Mouse (Mus musculus): ENCODE results near the gene Nol4l.

Gene Nol4l

DNA sequence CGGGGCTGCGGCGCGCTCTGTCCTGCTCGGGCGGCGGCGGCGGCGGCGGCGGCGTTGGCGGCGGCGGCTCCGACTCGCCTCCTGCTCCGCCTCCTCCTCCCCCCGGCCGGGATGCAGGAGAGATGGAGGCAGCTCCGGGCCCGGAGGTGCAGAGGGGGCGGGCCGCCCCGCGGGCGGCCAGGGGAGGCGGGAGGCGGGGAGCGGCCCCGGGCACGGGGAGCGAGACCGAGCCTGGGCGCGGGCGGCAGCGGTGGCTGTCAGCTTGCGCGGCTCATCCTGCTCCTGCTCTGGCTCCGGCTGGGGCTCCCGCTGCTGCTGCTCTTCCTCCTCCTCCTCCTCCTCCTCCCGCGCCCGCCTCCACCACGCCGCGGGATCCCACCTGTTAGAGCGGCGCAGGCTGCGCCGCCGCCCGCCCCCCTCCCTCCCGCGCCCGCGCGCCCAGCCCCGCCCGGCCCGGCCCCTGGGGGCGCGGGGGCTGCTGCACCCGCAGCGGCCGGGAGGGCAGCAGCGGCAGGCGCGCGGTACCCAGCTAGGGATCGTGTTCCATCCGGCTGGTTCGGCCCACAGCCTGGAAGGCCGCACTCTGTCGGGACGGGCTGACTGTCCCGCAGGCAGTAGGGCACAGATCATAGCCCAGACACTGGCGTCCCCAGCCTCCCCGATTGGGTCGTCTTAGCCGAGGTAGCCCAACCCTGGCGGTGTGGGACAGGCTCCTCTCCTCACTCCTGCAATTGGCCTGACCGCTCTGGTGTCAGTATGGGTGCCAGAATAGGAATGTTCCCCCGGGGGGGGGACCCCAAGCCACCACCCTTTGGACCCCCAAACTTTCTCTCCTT, at the start of gene Nol4l:
Gene Nol4l (minus strand): TSS at position 41 of the 836 bp plus-strand sequence.
- DNase-seq (ENCODE audit: low spot score in 2 of 2): peak in 1 of 2 experiments; percentile 40

DNA sequence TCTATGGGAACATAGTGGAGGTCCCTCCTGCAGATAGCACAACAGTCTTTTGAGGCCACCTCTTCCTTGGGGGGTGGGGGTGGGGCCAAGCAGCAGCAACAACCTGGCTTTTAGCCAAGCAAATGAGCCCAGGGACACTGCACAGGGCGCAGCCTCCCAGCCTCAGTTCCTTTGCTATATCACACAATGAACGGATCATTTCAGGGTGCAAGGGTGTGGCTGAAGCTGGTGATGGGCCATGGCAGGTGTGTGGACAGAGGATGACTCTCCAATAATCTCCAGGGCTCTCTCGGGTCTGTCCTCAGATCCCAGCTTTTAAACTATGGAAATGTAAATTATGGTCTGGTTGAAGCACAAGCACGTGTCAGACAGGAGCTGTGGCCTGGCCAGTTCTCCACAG, 47.4 kb upstream of the Nol4l start:
- DNase-seq (ENCODE audit: low spot score in 2 of 2): no peak

DNA sequence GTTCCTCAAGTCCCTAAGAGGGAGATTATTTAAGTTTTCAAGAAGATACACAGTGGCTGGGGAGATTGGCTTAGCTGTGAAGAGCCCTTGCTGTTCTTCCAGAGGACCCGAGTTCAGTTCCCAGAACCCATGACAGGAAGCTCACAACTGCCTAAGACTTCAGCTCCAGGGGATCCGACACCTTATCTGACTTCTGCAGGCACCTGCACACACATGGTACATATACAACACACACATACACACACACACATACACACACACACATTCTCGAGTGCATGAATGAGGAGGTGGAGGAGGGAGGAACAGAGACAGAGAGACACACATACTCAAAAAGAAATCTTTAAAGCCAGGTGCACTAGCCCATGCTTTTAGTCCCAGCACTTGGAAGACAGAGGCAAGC, 46.4 kb upstream of the Nol4l start:
- no peak for DNase-seq (ENCODE audit: low spot score in 2 of 2)

DNA sequence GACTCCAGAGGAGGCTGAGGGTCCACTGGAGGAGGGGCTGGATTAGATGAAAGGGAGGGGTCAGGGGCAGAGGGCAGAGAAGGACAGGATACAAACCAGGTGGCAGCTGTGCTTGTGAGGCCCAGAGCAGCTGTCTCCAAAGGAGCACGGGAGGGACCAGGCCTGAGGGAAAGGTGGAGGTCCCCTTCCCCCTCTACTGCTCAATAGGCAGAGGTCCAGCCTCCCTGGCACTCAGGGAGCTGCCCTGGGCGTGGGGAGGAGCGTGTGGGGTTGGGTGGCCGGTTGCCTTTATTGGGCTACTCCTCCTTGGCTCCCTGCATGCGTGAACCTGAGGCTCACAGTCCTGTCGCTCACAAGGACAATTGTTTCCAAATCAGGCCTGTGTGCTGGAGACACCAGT, 45.8 kb upstream of the Nol4l start:
- no peak for DNase-seq (ENCODE audit: low spot score in 2 of 2)

DNA sequence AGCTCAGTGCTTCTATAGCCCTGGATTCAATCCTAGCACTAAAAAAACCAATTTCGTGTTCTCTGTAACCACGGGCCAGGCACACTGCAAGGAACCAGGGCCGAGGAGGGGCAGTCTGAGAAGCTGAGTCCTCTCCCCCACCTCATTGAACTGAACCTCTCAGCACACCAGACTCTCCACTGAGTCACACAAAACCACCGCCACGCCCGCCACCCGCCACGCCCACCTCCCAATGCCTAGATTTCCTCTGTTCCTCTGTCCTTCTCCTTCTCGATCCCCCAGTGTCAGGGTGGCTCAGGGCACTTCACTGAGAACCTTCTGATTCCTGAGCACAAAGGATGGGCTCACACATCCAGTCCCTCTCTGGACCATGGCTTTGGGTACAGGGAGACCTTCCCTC, 43.3 kb upstream of the Nol4l start:
- DNase-seq (ENCODE audit: low spot score in 2 of 2): no peak

DNA sequence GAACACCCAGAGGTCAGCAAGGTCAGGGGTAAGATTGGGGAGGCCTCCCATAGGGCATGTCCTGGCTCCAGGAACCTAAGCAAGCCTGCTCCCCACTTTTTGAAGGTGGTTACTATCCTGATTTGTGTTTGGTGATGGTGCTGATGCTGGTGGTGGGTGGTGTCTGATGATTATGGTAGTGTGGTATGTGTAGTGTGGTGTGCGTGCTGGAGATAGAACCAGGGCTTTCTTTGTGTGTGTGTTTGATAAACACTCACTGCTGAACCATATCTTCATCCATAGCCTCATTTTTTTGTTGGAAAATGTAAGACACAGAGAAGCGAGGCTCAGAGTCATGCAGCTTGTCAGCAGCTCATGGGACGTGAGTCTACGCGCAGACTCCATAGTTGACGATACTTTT, 38.8 kb upstream of the Nol4l start:
- no peak for DNase-seq (ENCODE audit: low spot score in 2 of 2)

DNA sequence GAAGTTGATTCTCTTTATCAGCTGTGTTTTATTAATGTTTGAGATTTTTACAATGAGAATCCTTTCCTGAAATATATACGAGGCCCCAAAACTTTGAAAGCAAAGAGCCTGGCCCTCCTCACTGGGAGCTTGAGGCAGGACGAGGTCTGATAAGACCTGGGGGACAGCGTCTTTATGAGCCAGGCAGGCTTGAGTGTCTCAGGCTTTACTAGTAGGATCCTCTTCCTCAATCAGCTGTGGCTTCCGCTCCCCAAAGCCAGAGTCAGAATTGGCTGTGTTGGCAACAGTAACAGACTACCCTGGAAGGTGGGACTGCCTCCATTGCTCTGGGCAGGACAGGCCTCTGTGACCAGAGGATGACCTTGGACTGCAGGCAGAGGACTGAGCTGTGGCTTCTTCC, 38.2 kb upstream of the Nol4l start:
- DNase-seq (ENCODE audit: low spot score in 2 of 2): no peak

DNA sequence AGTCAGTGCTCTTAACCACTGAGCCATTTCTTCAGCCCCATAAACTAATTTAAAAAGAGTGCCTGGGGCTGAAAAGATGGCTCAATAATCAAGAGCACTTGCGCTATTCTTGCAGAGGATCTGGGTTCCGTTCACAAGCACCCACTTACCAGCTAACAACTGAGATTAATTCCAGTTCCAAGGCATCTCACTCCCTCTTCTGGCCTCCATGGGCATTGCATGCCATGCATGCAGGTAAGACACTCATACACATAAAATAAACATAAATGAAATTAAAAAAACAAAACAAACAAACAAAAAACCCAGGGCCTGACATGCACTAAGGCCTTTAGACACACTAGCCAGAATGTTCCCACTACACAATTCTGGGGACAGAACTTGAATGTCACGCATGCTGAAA, 34.6 kb upstream of the Nol4l start:
- DNase-seq (ENCODE audit: low spot score in 2 of 2): no peak

DNA sequence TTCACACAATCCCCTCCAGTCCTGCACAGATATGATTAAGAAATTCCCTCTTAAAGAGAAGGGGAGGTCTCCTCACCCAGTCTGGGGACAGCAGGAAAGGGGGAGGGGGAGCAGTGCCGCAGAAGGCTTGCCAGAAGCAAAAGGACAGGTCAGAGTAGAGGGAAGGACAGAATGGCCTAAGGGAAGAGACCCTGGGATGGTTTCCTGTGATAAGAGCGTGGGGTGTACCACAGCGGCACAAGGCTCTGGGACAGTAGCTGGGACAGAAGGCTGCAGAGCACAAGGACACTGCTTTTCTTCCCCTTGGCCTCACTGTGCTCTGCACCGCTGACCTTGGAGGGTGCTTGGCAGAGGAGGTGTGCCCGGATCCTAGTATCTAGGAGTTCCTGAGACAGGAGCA, 31.8 kb upstream of the Nol4l start:
- no peak for DNase-seq (ENCODE audit: low spot score in 2 of 2)

DNA sequence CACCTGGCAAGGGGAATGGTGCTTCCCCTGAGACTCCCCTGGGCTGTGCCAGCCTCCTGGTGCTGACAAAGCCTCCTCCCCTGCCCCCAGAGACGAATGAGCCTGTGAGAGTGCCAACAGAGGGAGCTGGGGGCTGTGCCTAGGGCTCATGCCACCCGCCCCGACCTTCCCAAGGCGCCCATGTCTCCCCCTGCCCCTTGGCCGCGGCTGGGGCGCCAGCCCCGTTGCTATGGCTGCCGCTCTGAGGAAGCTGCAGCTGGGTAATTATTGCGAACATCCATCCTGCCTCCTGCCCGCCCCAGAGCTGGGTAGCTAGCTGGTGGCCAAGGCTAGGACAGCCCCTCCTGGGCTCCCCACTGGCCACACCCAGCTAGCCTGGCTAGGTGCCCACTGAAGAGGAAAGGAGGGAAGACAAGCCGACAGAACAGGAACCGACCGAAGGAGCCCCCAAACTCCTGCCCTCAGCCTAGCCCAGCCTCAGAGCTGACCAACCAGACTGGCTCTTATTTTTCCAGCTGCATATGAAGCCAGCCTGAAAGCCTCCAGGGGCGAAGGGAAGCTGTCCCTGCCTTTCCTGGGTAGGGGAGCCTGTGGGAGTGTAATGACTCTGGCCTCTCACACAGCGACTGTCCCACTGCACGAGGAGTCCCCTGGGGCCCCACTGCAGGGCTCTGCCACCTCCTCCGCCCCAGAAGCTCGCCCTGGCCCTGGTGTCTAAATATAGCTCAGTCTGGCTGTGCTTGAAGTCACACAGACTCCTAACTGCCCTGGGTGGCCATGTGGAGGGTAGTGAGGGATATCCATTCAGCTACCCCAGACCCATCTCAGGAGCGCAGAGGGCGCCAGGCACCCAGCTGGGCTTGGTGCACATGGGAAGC, 31.1 kb upstream of the Nol4l start:
- peak; percentile 54 to 69 for DNase-seq (ENCODE audit: low spot score in 2 of 2)

DNA sequence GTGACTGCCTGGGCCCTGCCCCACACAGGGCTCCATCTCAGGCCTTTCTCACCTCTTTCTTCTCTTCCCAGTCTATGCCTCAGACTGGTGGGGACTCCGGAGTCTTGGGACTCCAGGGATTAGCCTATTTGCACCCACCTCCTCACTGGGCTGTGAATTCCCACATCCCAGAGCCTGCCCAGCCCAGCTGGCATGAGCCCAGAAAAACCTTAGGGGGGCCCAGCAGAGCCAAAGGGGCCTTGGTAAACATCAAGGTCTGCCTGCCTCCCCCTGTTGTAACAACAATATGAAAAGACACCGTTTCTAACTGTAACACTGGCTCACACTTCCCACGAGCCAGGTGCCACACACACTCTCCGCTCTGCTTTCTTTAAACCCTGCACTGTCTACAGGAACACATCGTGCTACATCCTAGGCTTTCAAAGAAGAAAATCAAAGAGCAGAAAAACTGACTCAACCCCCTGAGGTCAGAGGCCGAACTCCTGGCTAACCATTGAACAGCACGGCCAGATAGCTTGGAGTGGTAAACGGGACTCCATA, 29.9 kb upstream of the Nol4l start:
- DNase-seq (ENCODE audit: low spot score in 2 of 2): no peak

DNA sequence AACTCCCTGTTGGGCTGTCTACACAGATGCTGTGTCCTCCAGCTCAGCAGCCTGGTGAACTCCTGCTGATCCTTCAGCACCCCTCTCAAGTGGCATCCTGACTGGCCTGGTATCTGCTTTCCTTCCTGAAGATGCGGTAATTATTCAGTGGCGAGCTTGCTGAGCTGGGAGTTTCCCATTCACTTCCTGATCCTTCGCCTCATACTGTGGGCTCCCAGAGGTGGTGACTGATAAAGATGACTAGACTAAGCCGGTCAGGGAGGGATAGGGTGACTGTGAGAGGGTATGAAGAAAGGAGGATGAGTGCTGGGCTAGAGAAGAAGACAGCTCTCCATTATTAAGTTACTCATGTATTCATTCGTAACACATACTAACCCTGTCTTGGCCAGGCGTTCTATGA, 28.7 kb upstream of the Nol4l start:
- DNase-seq (ENCODE audit: low spot score in 2 of 2): no peak

DNA sequence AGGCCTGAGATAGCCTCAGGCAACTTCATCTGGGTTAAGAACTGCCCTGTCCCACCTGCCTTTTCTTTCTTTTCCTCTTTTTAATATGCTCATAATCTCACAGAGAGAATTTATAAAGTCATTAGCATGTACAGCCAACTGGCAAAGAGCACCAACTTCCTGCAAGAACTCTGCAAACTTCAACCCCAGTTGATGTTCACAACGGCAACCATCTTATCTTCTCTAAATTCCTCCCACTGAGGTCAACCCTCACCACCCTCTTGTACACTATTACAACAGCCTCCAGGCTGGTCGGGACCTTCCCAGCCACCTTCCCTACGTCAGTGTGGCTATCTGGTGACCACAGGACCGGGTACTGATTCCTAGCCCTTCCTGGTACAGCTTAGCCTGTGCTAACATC, 27.5 kb upstream of the Nol4l start:
- DNase-seq (ENCODE audit: low spot score in 2 of 2): no peak

DNA sequence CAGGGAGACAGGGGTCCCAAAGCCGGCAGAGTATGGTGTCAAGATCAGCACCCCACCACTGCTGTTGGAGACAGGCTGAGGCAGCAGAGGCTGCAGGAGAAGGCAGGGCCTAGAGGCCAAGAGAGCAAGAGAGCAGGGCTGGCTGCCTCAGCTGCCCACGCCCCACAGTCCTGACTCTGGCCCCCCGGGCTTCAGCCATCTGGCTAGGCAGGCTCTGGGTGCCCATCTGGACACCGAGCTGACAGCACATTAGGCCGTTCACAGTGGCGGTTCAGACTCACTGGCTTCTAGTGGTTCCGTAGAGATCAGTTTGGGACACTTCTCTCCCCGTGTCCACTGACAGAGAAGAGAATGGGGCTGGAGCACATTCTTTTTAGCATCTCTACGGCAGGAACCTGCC, 26.4 kb upstream of the Nol4l start:
- no peak for DNase-seq (ENCODE audit: low spot score in 2 of 2)

DNA sequence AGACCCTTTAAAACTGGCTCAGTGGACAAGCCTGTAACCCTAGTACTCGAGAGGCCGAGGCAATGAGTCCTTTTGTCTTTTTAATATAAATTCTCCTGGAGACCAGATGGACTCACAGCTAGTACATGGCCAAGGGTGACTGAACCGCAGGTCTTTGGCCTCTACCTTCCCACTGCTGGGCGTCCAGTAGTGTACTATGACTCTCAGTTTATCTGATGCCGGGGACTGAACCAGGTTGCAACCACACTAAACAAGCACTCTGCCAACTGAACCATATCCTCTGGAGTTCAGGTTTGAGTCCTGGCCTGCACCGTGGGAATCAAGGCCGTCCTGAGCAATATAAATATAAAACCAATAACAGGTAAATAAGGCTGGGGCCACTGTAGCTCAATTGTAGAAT, 24.8 kb upstream of the Nol4l start:
- DNase-seq (ENCODE audit: low spot score in 2 of 2): no peak

DNA sequence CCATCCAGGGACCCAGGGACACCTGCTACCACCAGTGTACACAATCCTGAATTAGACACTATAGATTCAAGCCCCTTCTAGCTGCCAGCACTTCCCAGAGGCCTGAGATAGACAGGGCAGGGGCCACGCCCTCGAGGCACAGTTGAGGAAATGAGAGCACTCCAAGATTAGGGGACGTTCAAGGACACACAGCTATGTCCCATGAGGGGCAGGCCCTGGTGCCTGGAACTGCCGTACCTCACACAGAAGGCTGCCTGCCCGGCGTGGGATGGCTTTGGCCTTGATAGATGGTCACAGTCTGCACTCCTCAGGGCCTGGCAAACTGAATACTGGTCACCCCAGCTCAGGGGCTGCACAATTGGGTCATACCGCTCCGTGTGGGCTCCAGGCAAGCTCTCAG, 19.7 kb upstream of the Nol4l start:
- no peak for DNase-seq (ENCODE audit: low spot score in 2 of 2)

DNA sequence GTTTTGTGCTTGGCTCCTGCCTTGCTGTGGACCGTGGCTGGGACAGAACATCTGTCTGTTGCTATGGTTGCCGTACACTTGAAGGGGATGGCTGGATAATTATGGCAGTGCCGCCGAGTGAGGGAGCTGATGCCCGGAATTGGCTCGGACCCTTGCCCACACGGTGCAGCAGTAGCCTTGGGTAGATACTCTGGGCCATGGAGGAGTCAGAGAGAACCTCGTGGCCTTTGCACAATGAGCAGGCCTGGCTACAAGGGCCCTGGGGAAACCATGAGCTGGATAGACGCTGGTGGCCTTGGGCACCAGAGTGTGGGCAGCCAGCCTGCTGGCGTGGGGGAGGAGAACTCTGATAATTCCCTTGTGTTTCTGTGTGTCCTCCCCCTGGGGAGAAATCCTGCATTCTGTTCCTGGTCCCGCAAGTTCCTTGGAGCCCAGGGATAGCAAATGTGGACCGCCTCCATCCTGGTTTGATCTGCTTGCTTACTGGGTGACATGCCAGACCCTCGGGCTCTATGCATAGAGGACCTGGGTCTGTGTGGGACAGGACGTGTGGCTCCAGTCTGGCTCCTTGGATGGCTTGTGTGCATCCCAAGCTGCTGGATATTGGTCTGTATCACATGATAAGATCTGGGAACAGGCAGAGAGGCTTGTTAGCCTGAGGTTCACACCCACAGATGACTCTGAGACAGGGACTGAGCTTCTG, 18.6 kb upstream of the Nol4l start:
- DNase-seq (ENCODE audit: low spot score in 2 of 2): no peak

DNA sequence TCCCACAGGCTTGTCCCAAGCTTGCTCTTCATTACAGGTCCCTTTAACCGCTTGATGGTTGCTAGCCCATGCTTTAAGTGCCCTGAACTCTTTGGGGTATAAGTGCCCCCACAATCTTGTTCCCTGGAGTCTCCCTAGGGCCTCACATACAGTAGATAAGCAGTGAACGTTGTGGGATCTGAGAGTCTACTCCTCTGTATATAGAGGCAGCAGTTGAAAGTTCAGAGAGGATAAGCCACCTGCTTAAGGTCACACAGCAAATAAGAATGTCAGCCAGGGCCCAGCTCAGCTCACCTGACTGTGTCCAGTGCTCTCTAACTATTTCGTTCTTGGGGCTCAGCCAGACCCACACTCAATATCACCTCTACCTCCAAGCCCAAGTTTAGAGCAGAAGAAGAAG, 17.9 kb upstream of the Nol4l start:
- DNase-seq (ENCODE audit: low spot score in 2 of 2): no peak

DNA sequence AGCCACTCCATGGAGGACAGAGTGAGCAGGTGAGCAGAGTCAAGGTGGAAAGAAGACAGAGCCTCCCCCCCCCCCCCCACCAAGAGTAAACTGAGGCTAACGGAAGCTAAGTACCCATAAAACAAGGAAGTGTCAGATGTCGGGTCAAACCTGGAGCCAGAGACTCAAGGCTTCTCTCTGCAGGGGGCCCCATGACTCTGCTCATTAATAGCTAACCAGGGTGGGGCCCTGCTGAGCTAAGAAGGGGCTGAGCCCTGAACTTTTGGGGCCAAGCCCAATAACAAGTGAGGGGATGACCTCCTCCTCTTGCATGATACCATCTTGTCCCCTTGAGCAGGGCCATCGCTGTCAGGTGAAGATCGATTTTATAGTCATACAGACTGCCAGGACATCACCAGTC, 17.2 kb upstream of the Nol4l start:
- no peak for DNase-seq (ENCODE audit: low spot score in 2 of 2)

DNA sequence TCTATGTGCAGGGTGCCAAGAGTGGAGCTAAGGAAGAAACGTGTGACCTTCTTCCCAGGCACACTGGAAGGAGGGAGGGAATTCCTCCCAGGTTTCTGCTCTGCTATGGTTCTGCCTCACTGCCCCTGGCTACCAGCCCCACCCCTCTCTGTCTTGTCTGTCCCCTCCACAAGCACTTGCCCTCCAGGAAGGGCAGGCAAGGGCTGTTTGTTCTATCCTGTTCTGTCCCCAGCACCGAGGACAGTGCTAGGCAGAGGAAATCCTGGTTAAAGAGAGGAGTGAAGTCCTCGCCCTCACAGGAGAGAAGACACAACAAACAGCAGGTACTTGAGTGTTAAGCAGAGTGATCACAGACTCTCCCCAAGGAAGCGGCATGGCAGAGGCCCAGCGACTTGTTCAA, 16.7 kb upstream of the Nol4l start:
- no peak for DNase-seq (ENCODE audit: low spot score in 2 of 2)

DNA sequence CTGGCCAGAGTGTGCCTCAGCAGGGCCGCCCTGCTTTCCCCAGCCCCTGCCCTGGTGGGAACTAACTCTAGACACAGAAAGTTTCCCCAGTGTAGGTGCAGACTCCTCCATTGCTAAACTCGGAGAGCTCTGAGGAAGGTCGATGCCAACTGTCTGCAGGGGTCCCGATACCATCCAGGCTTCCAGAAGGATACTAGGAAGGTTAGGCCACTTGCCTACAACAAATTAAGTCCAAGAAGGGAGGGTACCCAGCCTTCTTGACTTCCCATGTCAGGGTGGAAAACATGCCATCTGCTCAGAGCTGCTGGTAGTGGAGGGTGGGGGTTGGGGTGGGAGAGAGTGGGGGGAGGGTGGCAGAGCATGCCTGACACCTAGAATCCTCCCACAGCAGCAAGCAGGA, 15.0 kb upstream of the Nol4l start:
- DNase-seq (ENCODE audit: low spot score in 2 of 2): no peak

All from frontal cortex, postnatal 10 days (tissue).